Mouse (Mus musculus): ENCODE results near the gene Cntfr. TPM values are rescaled to one million over a fixed set of nuclear protein-coding genes. Genes with fewer than 3 reads are reported as not detected.

Cntfr gene
- total and polyA plus RNA-seq, 2 experiments from 2014 or later: 0.38 TPM; not detected in 1

DNA sequence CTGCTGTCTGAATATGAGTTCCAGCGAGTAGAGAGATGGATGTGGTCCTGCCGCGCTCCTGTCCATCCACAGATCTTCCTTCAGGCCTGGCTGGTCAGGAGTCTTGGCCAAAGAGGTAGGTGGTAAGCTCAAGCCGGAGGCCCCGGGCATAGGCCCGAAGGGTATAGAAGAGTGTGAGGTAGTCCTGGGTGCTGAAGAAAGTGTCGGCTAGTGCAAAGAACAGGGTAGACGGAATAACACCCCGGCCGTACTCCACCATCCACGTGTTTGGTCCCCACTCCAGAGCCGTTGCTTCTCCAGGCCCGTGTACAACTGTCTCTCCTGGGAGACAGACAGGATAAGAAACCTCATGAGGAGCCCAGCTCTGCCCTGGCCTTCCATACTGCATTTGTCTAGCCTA lies 42.4 kb upstream of the Cntfr start:
- Histone ChIP-seq H3K4me2 (ENCODE audit: low read depth, low read length) (no peak overlapping the region), H3K9ac (replicated peaks; ENCODE audit: low read depth, low read length) (no peak overlapping the region), H3K27me3 (ENCODE audit: control insufficient read depth, insufficient read depth, low read length) (no peaks in the 10 kb centered on the region), H3K9me3 (replicated peaks; ENCODE audit: control insufficient read depth, low read length) (no peaks in the 10 kb centered on the region), H3K27ac (ENCODE audit: low read depth) (no peak overlapping the region), H3K4me1 (ENCODE audit: control insufficient read depth, insufficient read depth) (peaks cover 14% of the 10 kb centered on the region), H3K4me3 (ENCODE audit: low read depth, low read length) (no peak overlapping the region), H3K36me3 (replicated peaks; ENCODE audit: control insufficient read depth, insufficient read depth, low read length) (peaks cover 10% of the 10 kb centered on the region; the same call in 1 of the 2 replicates)
- no peak for TF ChIP-seq EP300 (IDR thresholded peaks at IDR 0.05; ENCODE audit: low read depth)
- TF ChIP-seq CTCF (IDR thresholded peaks at IDR 0.05; ENCODE audit: low read depth): no peak
- ATAC-seq (ENCODE audit: insufficient read depth, low read depth) (no peak), DNase-seq (ENCODE audit: low spot score) (no peak)
- 95% methylated on average over 13 of the region's 13 CpGs for WGBS

DNA sequence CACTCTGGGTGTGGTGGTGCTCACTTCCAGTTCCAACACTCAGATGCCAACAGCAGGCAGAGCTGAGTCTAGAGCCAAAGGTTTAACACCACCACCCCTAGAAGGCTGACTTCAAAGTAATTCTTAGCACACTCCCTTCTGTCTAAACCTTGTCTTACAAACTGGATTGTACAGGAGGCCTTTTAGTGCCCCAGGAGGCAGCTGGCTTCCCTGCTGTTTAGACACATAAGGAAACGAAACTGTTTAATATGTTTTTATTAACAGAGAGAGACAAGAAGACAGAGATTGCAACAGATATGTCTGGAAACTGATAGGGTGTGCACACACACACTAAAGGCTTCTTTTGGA lies 41.3 kb upstream of the Cntfr start:
- WGBS: 82% methylated on average over 1 of the region's 1 CpGs

DNA sequence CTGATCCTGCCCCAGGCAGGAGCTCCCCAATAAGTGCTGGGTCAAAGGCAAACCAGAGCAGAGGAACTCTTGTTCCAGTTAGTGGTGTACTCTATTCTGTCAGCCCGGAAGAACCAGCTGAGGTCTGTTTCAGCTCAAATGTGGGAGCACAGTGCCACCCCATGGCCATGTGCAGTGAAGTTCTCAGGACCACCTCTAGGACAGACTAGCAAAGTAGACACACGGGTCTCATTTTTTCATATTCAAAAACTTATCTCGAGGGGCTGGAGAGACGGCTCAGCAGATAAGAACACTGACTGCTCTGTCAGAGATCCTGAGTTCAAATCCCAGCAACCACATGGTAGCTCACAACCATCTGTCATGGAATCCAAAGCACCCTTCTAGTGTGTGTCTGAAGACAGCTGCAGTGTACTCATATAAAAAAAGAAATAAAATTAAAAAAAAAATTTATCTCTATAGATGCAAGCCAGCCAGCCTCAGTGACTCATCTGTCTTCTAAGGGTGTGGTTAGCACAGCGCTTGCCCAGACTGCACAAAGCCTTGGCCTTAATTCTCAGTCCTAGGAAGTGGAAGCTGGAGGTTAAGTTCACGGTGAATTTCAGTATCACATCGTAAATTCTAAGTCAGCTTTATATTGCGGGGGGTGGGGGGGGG lies 40.8 kb upstream of the Cntfr start:
- Histone ChIP-seq H3K27me3 (ENCODE audit: control insufficient read depth, insufficient read depth, low read length) (0 out of 2 replicates have a peak, but pooled peaks cover 8% of the 10 kb centered on the region), H3K4me3 (ENCODE audit: low read depth, low read length) (no peak overlapping the region), H3K27ac (ENCODE audit: low read depth) (no peak overlapping the region), H3K4me1 (ENCODE audit: control insufficient read depth, insufficient read depth) (peaks cover 14% of the 10 kb centered on the region), H3K4me2 (ENCODE audit: low read depth, low read length) (no peak overlapping the region), H3K9me3 (replicated peaks; ENCODE audit: control insufficient read depth, low read length) (no peaks in the 10 kb centered on the region), H3K9ac (replicated peaks; ENCODE audit: low read depth, low read length) (no peak overlapping the region), H3K36me3 (replicated peaks; ENCODE audit: control insufficient read depth, insufficient read depth, low read length) (peaks cover 10% of the 10 kb centered on the region; the same call in 1 of the 2 replicates)
- DNase-seq (ENCODE audit: low spot score): peak; percentile 67
- peak; percentile 59 for ATAC-seq (ENCODE audit: insufficient read depth, low read depth)
- TF ChIP-seq EP300 (IDR thresholded peaks at IDR 0.05; ENCODE audit: low read depth): no peak
- TF ChIP-seq CTCF (IDR thresholded peaks at IDR 0.05; ENCODE audit: low read depth): peak; percentile 83
- 35% methylated on average over 8 of the region's 8 CpGs for WGBS

More for the DNA sequence above, 41.3 kb upstream of the Cntfr start:
- ATAC-seq (ENCODE audit: insufficient read depth, low read depth) (no peak), DNase-seq (ENCODE audit: low spot score) (no peak)
- Histone ChIP-seq H3K9me3 (replicated peaks; ENCODE audit: control insufficient read depth, low read length) (no peaks in the 10 kb centered on the region), H3K27ac (ENCODE audit: low read depth) (no peak overlapping the region), H3K27me3 (ENCODE audit: control insufficient read depth, insufficient read depth, low read length) (0 out of 2 replicates have a peak, but pooled peaks cover 3% of the 10 kb centered on the region), H3K4me3 (ENCODE audit: low read depth, low read length) (no peak overlapping the region), H3K9ac (replicated peaks; ENCODE audit: low read depth, low read length) (no peak overlapping the region), H3K4me2 (ENCODE audit: low read depth, low read length) (no peak overlapping the region), H3K4me1 (ENCODE audit: control insufficient read depth, insufficient read depth) (peaks cover 14% of the 10 kb centered on the region), H3K36me3 (replicated peaks; ENCODE audit: control insufficient read depth, insufficient read depth, low read length) (peaks cover 10% of the 10 kb centered on the region; the same call in 1 of the 2 replicates)
- TF ChIP-seq CTCF (IDR thresholded peaks at IDR 0.05; ENCODE audit: low read depth) (no peak), EP300 (IDR thresholded peaks at IDR 0.05; ENCODE audit: low read depth) (no peak)

DNA sequence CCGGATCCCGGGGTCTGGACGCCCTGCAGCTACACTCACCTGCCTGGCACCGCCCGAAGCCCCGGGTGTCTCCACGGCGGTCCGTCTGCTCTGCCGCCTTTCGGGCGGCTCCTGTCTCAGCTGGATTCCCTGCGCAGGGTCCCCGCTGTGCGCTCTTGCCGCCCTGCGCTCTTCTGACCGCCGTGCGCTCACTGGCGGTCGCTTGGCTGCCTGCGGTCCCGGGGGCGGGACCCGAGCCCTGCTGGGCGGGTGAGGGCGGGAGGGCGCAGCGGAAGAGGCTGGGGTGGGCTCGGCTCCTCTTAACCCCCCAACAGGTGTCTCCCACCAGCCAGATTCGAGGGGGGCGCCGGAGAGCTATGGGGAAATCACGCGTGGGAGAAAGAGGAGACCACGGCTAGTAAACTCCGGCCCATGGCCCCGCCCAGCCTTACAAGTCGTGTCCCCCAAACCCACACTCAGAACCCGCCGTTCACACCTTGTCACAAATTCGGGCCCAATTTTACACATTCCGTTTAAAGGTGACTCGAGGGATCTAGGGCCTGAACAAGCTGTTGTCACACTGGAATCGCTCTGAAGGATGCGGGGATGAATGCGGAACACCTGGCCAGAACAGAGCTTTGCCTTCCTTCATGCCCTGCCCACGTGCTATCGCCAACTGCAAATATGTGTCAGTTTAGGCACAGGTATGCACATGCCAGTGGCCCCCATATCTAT lies 34.3 kb upstream of the Cntfr start, which contains the start of gene Arid3c:
Gene Arid3c (minus strand): TSS at position 91 of the 714 bp plus-strand sequence.
- ATAC-seq (ENCODE audit: insufficient read depth, low read depth): peak; percentile 52; the same call in 1 of the 2 replicates
- H3K9me3 ChIP-seq (replicated peaks; ENCODE audit: control insufficient read depth, low read length): no peaks in the 10 kb centered on the region
- TF ChIP-seq EP300 (IDR thresholded peaks at IDR 0.05; ENCODE audit: low read depth): no peak
- TF ChIP-seq CTCF (IDR thresholded peaks at IDR 0.05; ENCODE audit: low read depth): no peak
- no peak within 1 kb of the TSS for H3K9ac ChIP-seq (replicated peaks; ENCODE audit: low read depth, low read length)
- 0 out of 2 replicates have a peak, but pooled peaks cover 8% of the 10 kb centered on the region for H3K4me1 ChIP-seq (ENCODE audit: control insufficient read depth, insufficient read depth)
- DNase-seq (ENCODE audit: low spot score): no peak
- peaks cover 68% of the 10 kb centered on the region for H3K27me3 ChIP-seq (ENCODE audit: control insufficient read depth, insufficient read depth, low read length)
- no peaks in the 10 kb centered on the region for H3K36me3 ChIP-seq (replicated peaks; ENCODE audit: control insufficient read depth, insufficient read depth, low read length)
- peak within 1 kb of the TSS; percentile 46 for H3K4me3 ChIP-seq (ENCODE audit: low read depth, low read length)
- H3K27ac ChIP-seq (ENCODE audit: low read depth): no peak within 1 kb of the TSS
- peak within 1 kb of the TSS; percentile 62 for H3K4me2 ChIP-seq (ENCODE audit: low read depth, low read length)
- WGBS: 2% methylated on average over 44 of the region's 50 CpGs

DNA sequence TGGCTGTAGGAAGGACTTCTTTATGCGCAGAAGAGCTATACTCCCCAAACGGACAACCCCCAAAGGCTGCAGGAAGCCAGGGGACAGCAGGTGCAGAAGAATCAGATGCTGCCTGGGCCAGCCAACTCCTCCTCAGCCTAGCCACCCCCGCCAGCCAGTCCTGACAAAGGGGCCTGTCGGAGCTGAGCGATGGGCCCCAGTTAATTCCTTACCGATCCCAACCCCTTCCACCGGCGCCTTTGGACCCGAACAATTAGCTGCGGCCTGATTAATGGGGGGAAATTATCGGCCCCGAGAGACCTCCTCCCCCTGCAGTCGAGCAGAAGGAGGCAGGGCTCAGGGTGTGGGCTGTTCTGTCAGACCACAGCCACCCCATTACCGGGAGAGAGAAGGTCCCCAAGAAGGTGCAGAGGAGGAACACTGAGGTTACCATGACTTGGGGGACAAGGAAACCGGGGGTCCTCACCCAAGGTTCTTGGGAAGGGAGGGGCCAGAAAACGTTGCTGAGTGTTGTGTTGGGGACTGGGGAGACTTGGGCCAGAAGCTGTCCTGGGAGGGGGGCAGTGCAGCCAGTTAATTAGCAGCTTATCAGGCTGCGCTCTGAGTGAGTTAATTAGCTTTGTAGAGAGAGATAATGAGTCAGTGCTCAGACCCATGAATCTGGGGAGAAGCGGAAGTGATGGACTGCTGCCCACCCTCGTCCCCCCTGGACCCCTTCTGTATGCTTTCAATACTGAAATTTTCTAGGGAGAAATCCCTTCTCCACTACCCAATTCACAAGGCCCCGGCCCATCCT lies 30.1 kb upstream of the Cntfr start:
- H3K9ac ChIP-seq (replicated peaks; ENCODE audit: low read depth, low read length): no peak overlapping the region
- no peak overlapping the region for H3K27ac ChIP-seq (ENCODE audit: low read depth)
- TF ChIP-seq CTCF (IDR thresholded peaks at IDR 0.05; ENCODE audit: low read depth): no peak
- no peak for TF ChIP-seq EP300 (IDR thresholded peaks at IDR 0.05; ENCODE audit: low read depth)
- H3K36me3 ChIP-seq (replicated peaks; ENCODE audit: control insufficient read depth, insufficient read depth, low read length): no peaks in the 10 kb centered on the region
- no peak overlapping the region for H3K4me2 ChIP-seq (ENCODE audit: low read depth, low read length)
- H3K27me3 ChIP-seq (ENCODE audit: control insufficient read depth, insufficient read depth, low read length): peaks cover 80% of the 10 kb centered on the region
- H3K9me3 ChIP-seq (replicated peaks; ENCODE audit: control insufficient read depth, low read length): no peaks in the 10 kb centered on the region
- no peak overlapping the region for H3K4me3 ChIP-seq (ENCODE audit: low read depth, low read length)
- DNase-seq (ENCODE audit: low spot score): no peak
- 19% methylated on average over 20 of the region's 20 CpGs for WGBS
- H3K4me1 ChIP-seq (ENCODE audit: control insufficient read depth, insufficient read depth): peaks cover 17% of the 10 kb centered on the region
- ATAC-seq (ENCODE audit: insufficient read depth, low read depth): no peak
